Mouse (Mus musculus): Measurements from ENCODE around the gene Fnip2.

DNA sequence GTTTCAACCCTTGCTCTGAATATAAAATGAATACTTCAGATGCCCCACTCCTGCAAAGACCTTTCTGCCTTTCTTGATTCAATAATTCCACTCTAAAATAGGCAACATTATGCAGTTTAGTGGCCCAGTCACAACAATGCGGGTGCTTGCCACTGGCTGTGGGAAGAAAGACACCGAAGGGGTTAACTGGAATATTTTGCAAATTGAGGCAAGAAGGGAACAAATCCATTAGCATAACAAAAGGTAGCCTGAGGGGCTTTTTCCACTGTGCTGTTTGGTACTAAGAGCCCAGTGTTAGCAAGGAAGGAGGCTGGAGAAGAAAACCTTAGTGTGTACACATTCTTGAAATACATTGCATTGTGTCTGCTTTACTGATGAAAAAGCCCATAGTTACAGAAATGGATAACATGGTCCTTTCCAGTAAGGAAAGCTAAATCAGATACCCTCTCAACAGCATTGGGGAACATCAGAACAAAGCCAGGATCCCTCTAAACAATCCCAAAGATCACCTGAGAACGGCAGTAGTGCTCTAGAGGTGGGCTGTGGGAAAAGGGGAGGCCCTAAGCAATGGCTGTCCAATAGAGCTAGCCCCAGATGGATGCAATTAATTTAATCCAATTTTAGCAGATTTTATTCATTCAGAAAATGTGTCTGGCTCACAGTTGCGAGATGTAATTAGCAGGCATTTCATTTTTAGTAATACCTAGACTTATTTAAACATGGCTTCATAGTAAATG, 150.5 kb downstream of the Fnip2 start:
- no peak for TF ChIP-seq SRF (IDR thresholded peaks at IDR 0.05; ENCODE audit: control insufficient read depth, insufficient read length, low read depth)
- no peak for TF ChIP-seq POLR2A (IDR thresholded peaks at IDR 0.05; ENCODE audit: insufficient read length, low read depth)
- TF ChIP-seq MYOD1 (IDR thresholded peaks at IDR 0.05; ENCODE audit: control insufficient read depth in 1 of 3, insufficient read length in 2 of 3, low read depth in 2 of 3), result no peak
- TF ChIP-seq USF1 (IDR thresholded peaks at IDR 0.05; ENCODE audit: low read depth), result no peak
- TF ChIP-seq POLR2AphosphoS2 (IDR thresholded peaks at IDR 0.05; ENCODE audit: insufficient read length, low read depth), result no peak
- no peak for TF ChIP-seq MAX (IDR thresholded peaks at IDR 0.05; ENCODE audit: low read depth)
- TF ChIP-seq E2F4 (IDR thresholded peaks at IDR 0.05; ENCODE audit: insufficient read depth), result no peak
- TF ChIP-seq TCF12 (IDR thresholded peaks at IDR 0.05; ENCODE audit: insufficient read depth, poor library complexity, severe bottlenecking), result no peak
- TF ChIP-seq TCF3 (IDR thresholded peaks at IDR 0.05; ENCODE audit: insufficient read length, low read depth), result no peak
- no peak for TF ChIP-seq CEBPB (IDR thresholded peaks at IDR 0.05; ENCODE audit: insufficient read depth, poor library complexity, severe bottlenecking)
- TF ChIP-seq MYOG (IDR thresholded peaks at IDR 0.05; ENCODE audit: control insufficient read depth in 1 of 3, insufficient read depth in 1 of 3, insufficient read length in 2 of 3, low read depth in 2 of 3), result no peak

Data from myocyte (in vitro differentiated cells).